Mouse (Mus musculus): ENCODE results near the gene Drc7.

- TF ChIP-seq CTCF (IDR thresholded peaks at IDR 0.05; ENCODE audit: low read depth, low read length) (peak; percentile 85), POLR2A (IDR thresholded peaks at IDR 0.05; ENCODE audit: borderline replicate concordance, low read depth, low read length) (no peak)
Measured at GRCm38 (mm10) chr8:95099009-95099408, 44.1 kb downstream of the Drc7 start.
